Mouse (Mus musculus): ENCODE data around the gene D630045J12Rik. TPM values are rescaled to one million over a fixed set of nuclear protein-coding genes. Genes with fewer than 3 reads are reported as not detected.

The D630045J12Rik gene
- polyA plus RNA-seq, 2 experiments = 0.10 to 0.31 TPM

- Histone ChIP-seq H3K9me3 (ENCODE audit: control insufficient read depth, low read length) (no peaks in the 10 kb centered on the region), H3K36me3 (replicated peaks; ENCODE audit: control insufficient read depth, insufficient read depth, low read depth) (no peaks in the 10 kb centered on the region), H3K27me3 (ENCODE audit: control insufficient read depth, insufficient read depth, low read length) (peaks cover 25% of the 10 kb centered on the region), H3K4me1 (replicated peaks; ENCODE audit: control insufficient read depth in 2 of 2, insufficient read depth in 2 of 2, low read length in 1 of 2) (peaks cover 0 to 3% of the 10 kb centered on the region in 2 experiments; a peak in 2 of 4 replicates), H3K27ac (no peak overlapping the region), H3K4me2 (ENCODE audit: low read depth) (no peak overlapping the region), H3K9ac (replicated peaks) (no peak overlapping the region), H3K4me3 (ENCODE audit: insufficient read depth in 1 of 2, low read depth in 2 of 2, low read length in 2 of 2) (no peak overlapping the region)
- ATAC-seq (ENCODE audit: insufficient read depth) = no peak
- TF ChIP-seq EP300 (IDR thresholded peaks at IDR 0.05; ENCODE audit: low read depth) = no peak
- TF ChIP-seq CTCF (IDR thresholded peaks at IDR 0.05; ENCODE audit: low read depth) = no peak
- 82% methylated on average over 10 of the region's 10 CpGs for WGBS (ENCODE audit: insufficient replicate concordance)
- no peak for DNase-seq (ENCODE audit: low read depth in 3 of 3, low spot score in 3 of 3)
These were observed 1.7 kb downstream of the D630045J12Rik start for GRCm38 (mm10) chr6:38252139-38252538.

DNA sequence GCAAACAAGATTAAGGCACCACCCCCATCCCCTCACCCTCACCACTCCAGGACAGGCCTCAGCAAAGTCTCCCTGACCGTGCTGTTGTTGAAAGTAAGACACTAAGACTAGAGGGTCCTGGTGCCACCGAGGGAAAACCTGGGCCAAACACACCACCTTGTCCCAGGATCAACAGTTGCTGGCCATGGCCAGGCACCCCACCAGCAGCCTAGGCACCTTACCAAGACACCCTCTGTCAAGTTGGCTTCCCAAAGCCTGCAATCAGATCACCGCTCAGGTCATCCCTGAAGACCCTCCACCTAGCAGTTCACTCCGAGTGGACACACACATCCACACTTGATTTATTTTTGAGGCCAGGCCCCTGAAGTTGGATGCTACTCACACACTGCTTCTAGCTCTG is 2.3 kb downstream of the D630045J12Rik start:
- no peak for TF ChIP-seq CTCF (IDR thresholded peaks at IDR 0.05; ENCODE audit: low read depth)
- TF ChIP-seq EP300 (IDR thresholded peaks at IDR 0.05; ENCODE audit: low read depth) = no peak
- Histone ChIP-seq H3K27ac (no peak overlapping the region), H3K9me3 (ENCODE audit: control insufficient read depth, low read length) (no peaks in the 10 kb centered on the region), H3K9ac (replicated peaks) (no peak overlapping the region), H3K36me3 (replicated peaks; ENCODE audit: control insufficient read depth, insufficient read depth, low read depth) (no peaks in the 10 kb centered on the region), H3K27me3 (ENCODE audit: control insufficient read depth, insufficient read depth, low read length) (peaks cover 25% of the 10 kb centered on the region), H3K4me1 (replicated peaks; ENCODE audit: control insufficient read depth in 2 of 2, insufficient read depth in 2 of 2, low read length in 1 of 2) (peaks cover 0 to 3% of the 10 kb centered on the region in 2 experiments; a peak in 2 of 4 replicates), H3K4me2 (ENCODE audit: low read depth) (no peak overlapping the region), H3K4me3 (ENCODE audit: insufficient read depth in 1 of 2, low read depth in 2 of 2, low read length in 2 of 2) (no peak overlapping the region)
- DNase-seq (ENCODE audit: low read depth in 3 of 3, low spot score in 3 of 3) (no peak), ATAC-seq (ENCODE audit: insufficient read depth) (no peak)
- WGBS (ENCODE audit: insufficient replicate concordance) = 42% methylated on average over 4 of the region's 4 CpGs

GRCm38 (mm10) chr6:38247362-38247761 is 6.4 kb downstream of the D630045J12Rik start:
- TF ChIP-seq EP300 (IDR thresholded peaks at IDR 0.05; ENCODE audit: low read depth) (no peak), CTCF (IDR thresholded peaks at IDR 0.05; ENCODE audit: low read depth) (no peak)
- WGBS (ENCODE audit: insufficient replicate concordance) = 74% methylated on average over 4 of the region's 4 CpGs
- Histone ChIP-seq H3K27me3 (ENCODE audit: control insufficient read depth, insufficient read depth, low read length) (peaks cover 1% of the 10 kb centered on the region; the same call in 1 of the 2 replicates), H3K9me3 (ENCODE audit: control insufficient read depth, low read length) (no peaks in the 10 kb centered on the region), H3K4me3 (ENCODE audit: insufficient read depth in 1 of 2, low read depth in 2 of 2, low read length in 2 of 2) (no peak overlapping the region), H3K4me1 (replicated peaks; ENCODE audit: control insufficient read depth in 2 of 2, insufficient read depth in 2 of 2, low read length in 1 of 2) (no peaks in the 10 kb centered on the region), H3K4me2 (ENCODE audit: low read depth) (no peak overlapping the region), H3K9ac (replicated peaks) (no peak overlapping the region), H3K36me3 (replicated peaks; ENCODE audit: control insufficient read depth, insufficient read depth, low read depth) (no peaks in the 10 kb centered on the region), H3K27ac (no peak overlapping the region)
- ATAC-seq (ENCODE audit: insufficient read depth) = no peak
- DNase-seq (ENCODE audit: low read depth in 3 of 3, low spot score in 3 of 3) = no peak

DNA sequence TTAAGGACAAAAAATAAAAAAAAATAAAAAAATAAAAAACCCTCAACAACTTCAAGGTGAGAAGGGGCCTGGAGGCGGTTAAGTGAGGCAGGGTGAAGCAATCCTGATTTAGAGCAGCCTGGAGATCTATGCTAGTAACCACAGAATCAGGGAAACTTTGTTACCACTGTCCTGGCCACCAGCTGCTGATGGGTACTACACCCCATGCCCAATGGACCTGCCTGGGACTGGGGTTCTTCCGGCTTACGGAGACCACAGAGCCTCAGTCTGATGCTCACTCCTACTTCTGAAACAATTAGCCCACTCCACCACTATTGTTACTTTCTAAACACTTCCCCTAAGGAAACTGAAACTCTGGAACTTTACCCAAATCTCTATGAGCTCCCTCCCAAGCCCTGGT is 9.0 kb downstream of the D630045J12Rik start:
- 53% methylated on average over 3 of the region's 3 CpGs for WGBS (ENCODE audit: insufficient replicate concordance)
- no peak overlapping the region for H3K4me2 ChIP-seq (ENCODE audit: low read depth)

GRCm38 (mm10) chr6:38244167-38244566 is 9.6 kb downstream of the D630045J12Rik start:
- DNase-seq (ENCODE audit: low read depth in 3 of 3, low spot score in 3 of 3) (no peak), ATAC-seq (ENCODE audit: insufficient read depth) (no peak)
- Histone ChIP-seq H3K36me3 (replicated peaks; ENCODE audit: control insufficient read depth, insufficient read depth, low read depth) (no peaks in the 10 kb centered on the region), H3K4me2 (ENCODE audit: low read depth) (no peak overlapping the region), H3K27me3 (ENCODE audit: control insufficient read depth, insufficient read depth, low read length) (no peaks in the 10 kb centered on the region), H3K4me3 (ENCODE audit: insufficient read depth in 1 of 2, low read depth in 2 of 2, low read length in 2 of 2) (no peak overlapping the region), H3K4me1 (replicated peaks; ENCODE audit: control insufficient read depth in 2 of 2, insufficient read depth in 2 of 2, low read length in 1 of 2) (no peaks in the 10 kb centered on the region), H3K27ac (no peak overlapping the region), H3K9me3 (ENCODE audit: control insufficient read depth, low read length) (no peaks in the 10 kb centered on the region), H3K9ac (replicated peaks) (no peak overlapping the region)
- WGBS (ENCODE audit: insufficient replicate concordance) = 41% methylated on average over 3 of the region's 3 CpGs
- TF ChIP-seq CTCF (IDR thresholded peaks at IDR 0.05; ENCODE audit: low read depth) (no peak), EP300 (IDR thresholded peaks at IDR 0.05; ENCODE audit: low read depth) (no peak)

More for the DNA sequence above, 9.0 kb downstream of the D630045J12Rik start:
- Histone ChIP-seq H3K9me3 (ENCODE audit: control insufficient read depth, low read length) (no peaks in the 10 kb centered on the region), H3K4me3 (ENCODE audit: insufficient read depth in 1 of 2, low read depth in 2 of 2, low read length in 2 of 2) (no peak overlapping the region), H3K27ac (no peak overlapping the region), H3K36me3 (replicated peaks; ENCODE audit: control insufficient read depth, insufficient read depth, low read depth) (no peaks in the 10 kb centered on the region), H3K27me3 (ENCODE audit: control insufficient read depth, insufficient read depth, low read length) (no peaks in the 10 kb centered on the region), H3K9ac (replicated peaks) (no peak overlapping the region), H3K4me1 (replicated peaks; ENCODE audit: control insufficient read depth in 2 of 2, insufficient read depth in 2 of 2, low read length in 1 of 2) (no peaks in the 10 kb centered on the region)
- no peak for ATAC-seq (ENCODE audit: insufficient read depth)
- no peak for DNase-seq (ENCODE audit: low read depth in 3 of 3, low spot score in 3 of 3)
- TF ChIP-seq EP300 (IDR thresholded peaks at IDR 0.05; ENCODE audit: low read depth) = no peak
- TF ChIP-seq CTCF (IDR thresholded peaks at IDR 0.05; ENCODE audit: low read depth) = no peak
